Mouse (Mus musculus): ENCODE measurements around the gene Zfp950. TPM values are rescaled to one million over a fixed set of nuclear protein-coding genes. Genes with fewer than 3 reads are reported as not detected.
A peak's percentile ranks its signal among the peaks of the same experiment; 100 is the strongest.

The Zfp950 gene
- polyA plus RNA-seq, 1 experiment: 18.5 TPM

DNA sequence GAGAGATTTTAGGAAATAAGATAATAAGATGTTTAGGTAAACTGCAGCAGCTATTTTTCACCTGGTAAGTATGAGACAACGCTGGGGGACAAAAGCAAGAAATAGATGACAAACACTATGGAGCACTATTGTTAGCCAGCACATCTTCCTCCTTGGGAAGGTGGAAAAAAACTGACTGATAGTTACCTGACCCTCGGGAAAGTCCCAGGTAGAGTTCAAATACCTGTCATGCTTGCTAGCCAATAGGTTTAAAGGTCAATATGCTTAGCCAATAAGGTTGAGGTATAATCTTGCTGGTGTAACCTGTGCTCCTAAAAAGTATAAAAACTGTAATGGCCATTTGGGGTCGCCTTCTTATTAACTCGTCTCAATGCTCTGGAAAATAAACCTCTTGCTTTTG lies 659 bp upstream of the Zfp950 start:
- no peaks in the 10 kb centered on the region for H3K9me3 ChIP-seq (replicated peaks; ENCODE audit: control insufficient read depth, insufficient read depth, low read length, poor library complexity, severe bottlenecking)
- TF ChIP-seq POLR2A (IDR thresholded peaks at IDR 0.05; ENCODE audit: insufficient read depth, low read length) (no peak), EP300 (IDR thresholded peaks at IDR 0.05; ENCODE audit: insufficient read depth, low read depth, low read length) (no peak), CTCF (IDR thresholded peaks at IDR 0.05; ENCODE audit: low read depth, low read length) (no peak)
- no peaks in the 10 kb centered on the region for H3K36me3 ChIP-seq (ENCODE audit: control insufficient read depth, insufficient read depth, low read length, poor library complexity, severe bottlenecking)
- 0 out of 2 replicates have a peak overlapping the region, but pooled peaks have one; percentile 49 for H3K27ac ChIP-seq (ENCODE audit: insufficient read depth, low read length)
- H3K9ac ChIP-seq (ENCODE audit: low read depth, poor library complexity, severe bottlenecking): peak overlapping the region; percentile 27
- no peaks in the 10 kb centered on the region for H3K4me1 ChIP-seq (ENCODE audit: control insufficient read depth, insufficient read depth, low read length)
- H3K27me3 ChIP-seq (ENCODE audit: control insufficient read depth, insufficient read depth, low read length, poor library complexity, severe bottlenecking): no peaks in the 10 kb centered on the region; the same call in 1 of the 2 replicates
- peak overlapping the region; percentile 87 for H3K4me3 ChIP-seq (ENCODE audit: low read depth, low read length)

DNA sequence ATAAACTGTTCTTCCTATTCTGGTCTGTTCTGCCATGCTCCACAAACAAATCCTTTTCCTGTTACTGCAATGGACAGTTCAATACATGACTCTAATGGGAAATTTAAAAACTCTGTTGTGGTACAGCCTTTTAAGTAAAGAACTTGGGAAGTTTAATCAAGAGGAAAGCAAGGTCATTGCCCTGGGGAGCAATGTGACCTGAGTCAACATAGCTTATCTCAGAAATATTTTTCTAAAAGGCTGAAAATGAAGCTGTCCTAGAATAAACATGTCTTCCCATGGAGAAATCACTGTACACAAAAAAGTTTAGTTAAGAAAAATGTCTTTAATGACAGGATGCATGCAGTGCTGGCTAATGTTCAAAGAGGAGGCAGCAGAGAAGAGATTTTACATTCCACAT lies 2.0 kb downstream of the Zfp950 start:
- H3K27me3 ChIP-seq (ENCODE audit: control insufficient read depth, insufficient read depth, low read length, poor library complexity, severe bottlenecking): no peaks in the 10 kb centered on the region
- H3K27ac ChIP-seq (ENCODE audit: insufficient read depth, low read length): no peak overlapping the region
- no peaks in the 10 kb centered on the region for H3K4me1 ChIP-seq (ENCODE audit: control insufficient read depth, insufficient read depth, low read length)
- H3K4me3 ChIP-seq (ENCODE audit: low read depth, low read length): no peak overlapping the region
- no peaks in the 10 kb centered on the region for H3K36me3 ChIP-seq (ENCODE audit: control insufficient read depth, insufficient read depth, low read length, poor library complexity, severe bottlenecking)
- H3K9ac ChIP-seq (ENCODE audit: low read depth, poor library complexity, severe bottlenecking): no peak overlapping the region
- no peak for TF ChIP-seq EP300 (IDR thresholded peaks at IDR 0.05; ENCODE audit: insufficient read depth, low read depth, low read length)
- no peak for TF ChIP-seq POLR2A (IDR thresholded peaks at IDR 0.05; ENCODE audit: insufficient read depth, low read length)
- TF ChIP-seq CTCF (IDR thresholded peaks at IDR 0.05; ENCODE audit: low read depth, low read length): no peak
- H3K9me3 ChIP-seq (replicated peaks; ENCODE audit: control insufficient read depth, insufficient read depth, low read length, poor library complexity, severe bottlenecking): no peaks in the 10 kb centered on the region

DNA sequence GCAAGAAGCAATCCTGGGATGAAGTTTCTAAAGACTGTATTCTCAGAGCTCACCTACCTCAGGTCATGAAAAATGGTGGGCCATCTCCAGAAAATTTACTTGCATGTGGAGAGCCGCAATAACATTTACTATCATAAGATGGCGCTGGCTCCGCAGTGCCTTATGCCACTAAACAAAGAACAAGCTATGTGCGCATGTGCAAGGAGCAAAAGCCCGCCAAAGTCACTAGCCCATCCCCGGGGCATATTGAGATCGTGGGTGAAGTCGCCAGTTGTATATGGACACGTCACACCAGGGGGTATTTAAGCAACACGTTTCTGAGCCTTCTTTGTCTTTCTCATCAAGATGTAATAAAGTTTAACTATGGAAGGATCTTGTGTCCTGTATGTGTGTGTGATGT lies 9.5 kb downstream of the Zfp950 start:
- Histone ChIP-seq H3K27ac (ENCODE audit: insufficient read depth, low read length) (no peak overlapping the region), H3K4me1 (ENCODE audit: control insufficient read depth, insufficient read depth, low read length) (no peaks in the 10 kb centered on the region), H3K4me3 (ENCODE audit: low read depth, low read length) (no peak overlapping the region), H3K9ac (ENCODE audit: low read depth, poor library complexity, severe bottlenecking) (no peak overlapping the region), H3K36me3 (ENCODE audit: control insufficient read depth, insufficient read depth, low read length, poor library complexity, severe bottlenecking) (no peaks in the 10 kb centered on the region), H3K27me3 (ENCODE audit: control insufficient read depth, insufficient read depth, low read length, poor library complexity, severe bottlenecking) (no peaks in the 10 kb centered on the region), H3K9me3 (replicated peaks; ENCODE audit: control insufficient read depth, insufficient read depth, low read length, poor library complexity, severe bottlenecking) (no peaks in the 10 kb centered on the region)
- no peak for TF ChIP-seq POLR2A (IDR thresholded peaks at IDR 0.05; ENCODE audit: insufficient read depth, low read length)
- TF ChIP-seq CTCF (IDR thresholded peaks at IDR 0.05; ENCODE audit: low read depth, low read length): no peak
- TF ChIP-seq EP300 (IDR thresholded peaks at IDR 0.05; ENCODE audit: insufficient read depth, low read depth, low read length): no peak

DNA sequence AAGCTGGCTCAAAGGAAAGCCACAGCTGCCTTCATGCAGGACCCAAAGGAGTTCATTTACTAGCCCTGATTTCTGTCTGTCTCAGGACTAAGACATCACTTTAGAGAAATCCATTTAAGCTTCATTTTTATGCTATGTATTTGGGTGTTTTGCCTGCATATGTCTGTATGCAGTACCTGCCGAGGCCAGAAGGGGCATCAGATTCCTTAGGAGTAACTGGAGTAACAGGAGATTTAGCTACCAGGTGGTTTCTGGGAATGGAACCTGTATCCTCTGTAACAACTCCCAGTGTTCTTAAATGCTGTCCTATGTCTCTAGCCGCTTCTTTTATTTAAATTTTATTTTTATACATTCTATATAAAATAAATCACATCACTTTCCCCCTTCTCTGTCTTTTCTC lies 30.5 kb downstream of the Zfp950 start:
- no peak for TF ChIP-seq EP300 (IDR thresholded peaks at IDR 0.05; ENCODE audit: insufficient read depth, low read depth, low read length)
- no peak for TF ChIP-seq CTCF (IDR thresholded peaks at IDR 0.05; ENCODE audit: low read depth, low read length)
- no peak for TF ChIP-seq POLR2A (IDR thresholded peaks at IDR 0.05; ENCODE audit: insufficient read depth, low read length)
- H3K27me3 ChIP-seq (ENCODE audit: control insufficient read depth, insufficient read depth, low read length, poor library complexity, severe bottlenecking): no peaks in the 10 kb centered on the region

DNA sequence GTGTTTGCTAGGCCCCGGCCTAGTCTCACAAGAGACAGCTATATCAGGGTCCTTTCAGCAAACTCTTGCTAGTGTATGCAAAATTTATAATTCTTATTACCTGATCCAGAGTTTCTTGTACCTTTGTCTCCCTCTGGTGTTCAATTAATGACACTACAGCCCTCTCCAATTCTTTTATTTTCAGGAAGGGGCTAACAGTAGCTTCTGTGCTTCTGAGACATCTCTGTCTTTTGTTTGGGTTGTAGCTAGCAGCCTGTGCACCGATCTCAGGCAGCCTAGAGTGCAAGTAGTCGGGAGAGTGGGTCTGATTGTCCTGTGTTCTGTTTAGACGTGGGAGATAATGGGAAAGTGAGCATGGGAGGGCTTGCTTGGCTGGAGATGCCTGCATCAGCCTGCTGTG lies 42.9 kb downstream of the Zfp950 start:
- Histone ChIP-seq H3K9me3 (replicated peaks; ENCODE audit: control insufficient read depth, insufficient read depth, low read length, poor library complexity, severe bottlenecking) (no peaks in the 10 kb centered on the region), H3K27me3 (ENCODE audit: control insufficient read depth, insufficient read depth, low read length, poor library complexity, severe bottlenecking) (no peaks in the 10 kb centered on the region), H3K9ac (ENCODE audit: low read depth, poor library complexity, severe bottlenecking) (no peak overlapping the region), H3K36me3 (ENCODE audit: control insufficient read depth, insufficient read depth, low read length, poor library complexity, severe bottlenecking) (no peaks in the 10 kb centered on the region), H3K4me1 (ENCODE audit: control insufficient read depth, insufficient read depth, low read length) (no peaks in the 10 kb centered on the region), H3K27ac (ENCODE audit: insufficient read depth, low read length) (no peak overlapping the region), H3K4me3 (ENCODE audit: low read depth, low read length) (no peak overlapping the region)
- no peak for TF ChIP-seq POLR2A (IDR thresholded peaks at IDR 0.05; ENCODE audit: insufficient read depth, low read length)
- no peak for TF ChIP-seq EP300 (IDR thresholded peaks at IDR 0.05; ENCODE audit: insufficient read depth, low read depth, low read length)
- TF ChIP-seq CTCF (IDR thresholded peaks at IDR 0.05; ENCODE audit: low read depth, low read length): no peak

More for the DNA sequence above, 30.5 kb downstream of the Zfp950 start:
- Histone ChIP-seq H3K4me1 (ENCODE audit: control insufficient read depth, insufficient read depth, low read length) (no peaks in the 10 kb centered on the region), H3K4me3 (ENCODE audit: low read depth, low read length) (no peak overlapping the region), H3K36me3 (ENCODE audit: control insufficient read depth, insufficient read depth, low read length, poor library complexity, severe bottlenecking) (no peaks in the 10 kb centered on the region), H3K9ac (ENCODE audit: low read depth, poor library complexity, severe bottlenecking) (no peak overlapping the region), H3K9me3 (replicated peaks; ENCODE audit: control insufficient read depth, insufficient read depth, low read length, poor library complexity, severe bottlenecking) (no peaks in the 10 kb centered on the region), H3K27ac (ENCODE audit: insufficient read depth, low read length) (no peak overlapping the region)

DNA sequence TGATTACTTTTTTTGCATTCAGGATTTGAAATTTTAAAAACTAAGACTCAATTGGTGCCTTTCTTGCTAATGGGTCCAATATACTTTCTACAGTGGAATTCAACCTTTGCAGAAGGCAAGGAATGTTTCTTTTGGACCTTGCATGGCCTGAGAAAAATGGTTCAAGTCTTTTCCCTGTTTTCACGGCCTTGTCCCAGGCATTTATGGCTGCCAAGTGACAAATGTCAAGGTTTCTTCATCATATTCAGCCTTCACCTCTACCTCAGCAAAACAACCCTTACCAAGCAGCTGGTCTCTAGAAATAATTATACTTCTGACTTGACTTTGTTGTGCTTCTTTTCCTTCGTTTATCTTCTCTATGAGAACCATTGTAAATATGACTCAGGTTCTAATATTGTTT lies 43.9 kb downstream of the Zfp950 start:
- no peaks in the 10 kb centered on the region for H3K4me1 ChIP-seq (ENCODE audit: control insufficient read depth, insufficient read depth, low read length)
- H3K4me3 ChIP-seq (ENCODE audit: low read depth, low read length): no peak overlapping the region
- H3K27me3 ChIP-seq (ENCODE audit: control insufficient read depth, insufficient read depth, low read length, poor library complexity, severe bottlenecking): no peaks in the 10 kb centered on the region
- H3K36me3 ChIP-seq (ENCODE audit: control insufficient read depth, insufficient read depth, low read length, poor library complexity, severe bottlenecking): no peaks in the 10 kb centered on the region
- no peak overlapping the region for H3K27ac ChIP-seq (ENCODE audit: insufficient read depth, low read length)
- no peak overlapping the region for H3K9ac ChIP-seq (ENCODE audit: low read depth, poor library complexity, severe bottlenecking)
- no peak for TF ChIP-seq CTCF (IDR thresholded peaks at IDR 0.05; ENCODE audit: low read depth, low read length)
- TF ChIP-seq POLR2A (IDR thresholded peaks at IDR 0.05; ENCODE audit: insufficient read depth, low read length): no peak
- no peak for TF ChIP-seq EP300 (IDR thresholded peaks at IDR 0.05; ENCODE audit: insufficient read depth, low read depth, low read length)
- H3K9me3 ChIP-seq (replicated peaks; ENCODE audit: control insufficient read depth, insufficient read depth, low read length, poor library complexity, severe bottlenecking): no peaks in the 10 kb centered on the region

Data from ES-Bruce4 (cell line).